Mouse (Mus musculus) heart, adult 2 months (tissue): ENCODE measurements around the gene Tns3.

Experiments
- CTCF ChIP-seq: fragments of 200-600 bp; IDR thresholded peaks from 2 replicates; pipeline ENCODE4 v1.8.1; 2022; ENCODE audit warnings: antibody characterized with exemption, mild to moderate bottlenecking, moderate library complexity
- EP300 ChIP-seq: fragments of 200-500 bp; IDR thresholded peaks from 2 replicates; pipeline ENCODE4 v1.6.1; 2011; ENCODE audit warnings: low read depth, low read length, control low read depth; ENCODE audit not compliant: insufficient read depth
- POLR2A ChIP-seq: fragments of 200-500 bp; IDR thresholded peaks from 2 replicates; pipeline ENCODE4 v1.6.1; 2011; ENCODE audit warnings: mild to moderate bottlenecking, low read depth, low read length, control low read depth; ENCODE audit not compliant: insufficient read depth

- no peak for TF ChIP-seq CTCF
- no peak for TF ChIP-seq POLR2A
- no peak for TF ChIP-seq EP300
These were observed 29.8 kb upstream of the Tns3 start for GRCm38 (mm10) chr11:8694096-8694495.
